Mouse (Mus musculus) Patski (cell line): ENCODE results near the gene Msi2. TPM values are rescaled to one million over a fixed set of nuclear protein-coding genes. Genes with fewer than 3 reads are reported as not detected.

ENCODE experiments used
- ATAC-seq: fragments of 100-300 bp; one replicate; pipeline ENCODE4 v1.8.0; 2021
- CTCF ChIA-PET: fragments of 350-600 bp; sonication (Branson Sonifier 250); formaldehyde crosslinking; loops from one replicate; lab custom pipeline; 2022; ENCODE audit warnings: inconsistent platforms; lab: Charles Lee
- POLR2A ChIA-PET: fragments of 350-600 bp; sonication (Branson Sonifier 250); formaldehyde crosslinking; loops from one replicate; lab custom pipeline; 2022; ENCODE audit warnings: antibody characterized with exemption, inconsistent platforms; lab: Charles Lee
- DNase-seq: peaks from one replicate; pipeline ENCODE4 v3.0.0-alpha.2; 2011; ENCODE audit warnings: low read depth, low spot score
- H3K27me3 ChIP-seq: fragments of 371-371 bp; one replicate; pipeline ENCODE4 v1.5.1; 2021
- CTCF ChIP-seq: fragments of 100-300 bp; IDR thresholded peaks from one replicate; pipeline ENCODE4 v1.5.1; 2021
- in situ Hi-C: fragments of 300-500 bp; cut with MboI; formaldehyde crosslinking; loops from 3 replicates; pipeline ENCODE4 v1.11.1; 2018; ENCODE audit warnings: low pct_unique_long_range_greater_than_20kb, mixed read lengths
- polyA plus RNA-seq: library from polyadenylated mRNA; unstranded; gene quantifications from one replicate; pipeline ENCODE4 v1.2.3, GENCODE M21; 2021

Msi2 gene
- polyA plus RNA-seq, 1 experiment from 2014 or later: 72.3 TPM

DNA sequence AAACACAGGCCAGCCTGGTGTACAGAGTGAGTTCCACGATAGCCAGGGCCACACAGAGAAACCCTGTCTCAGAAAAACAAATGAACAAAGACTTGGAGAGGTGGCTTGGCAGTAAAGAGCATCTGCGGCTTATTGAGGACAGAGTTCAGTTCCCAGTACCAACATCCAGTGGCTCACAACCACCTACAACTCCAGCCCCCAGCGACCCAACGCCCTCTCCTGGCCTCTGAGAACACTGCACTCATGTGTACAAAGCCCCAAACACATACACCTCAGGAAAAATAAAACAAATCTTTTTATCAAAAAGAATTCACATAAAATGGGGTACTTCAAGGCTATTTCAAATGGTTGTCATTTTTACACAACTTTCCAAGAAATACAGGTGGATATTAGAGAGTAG lies 78.5 kb downstream of the Msi2 start:
- ChIA-PET CTCF (no interaction called here), POLR2A (no interaction called here)
- in situ Hi-C loops: no loop called here
- ATAC-seq (no peak), DNase-seq (no peak)
- no peak for TF ChIP-seq CTCF
- no peaks in the 10 kb centered on the region for H3K27me3 ChIP-seq

DNA sequence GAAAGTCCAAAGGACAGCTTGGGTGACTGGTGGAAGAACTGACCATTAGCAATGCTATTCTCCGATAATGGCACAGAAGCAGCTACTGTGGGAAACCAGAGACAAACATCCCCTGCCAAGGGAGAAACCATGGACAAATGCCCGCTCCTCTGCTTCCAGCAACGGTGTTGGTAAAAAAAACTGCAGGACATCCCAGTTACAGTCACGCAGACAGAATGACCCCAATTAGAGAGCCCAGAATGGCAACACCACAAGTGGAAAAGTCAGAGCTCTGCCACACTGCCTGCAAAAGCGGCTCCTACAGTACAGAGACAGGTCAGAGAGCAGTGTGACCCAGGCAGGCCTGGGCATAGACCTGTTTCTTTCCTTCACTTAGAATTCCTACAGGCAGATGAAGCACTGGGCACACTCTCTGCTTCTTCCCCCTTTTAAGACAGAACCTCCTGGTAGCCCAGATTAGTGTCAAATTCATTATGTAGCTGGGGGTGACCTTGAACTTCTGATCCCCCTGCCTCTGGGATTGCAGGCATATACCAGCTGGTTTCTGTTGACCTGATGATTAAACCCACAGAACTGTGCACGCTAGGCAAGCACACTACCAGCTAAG lies 79.3 kb downstream of the Msi2 start:
- TF ChIP-seq CTCF: no peak
- no peaks in the 10 kb centered on the region for H3K27me3 ChIP-seq
- CTCF ChIA-PET: no interaction called here
- no peak for DNase-seq
- in situ Hi-C loops: no loop called here
- POLR2A ChIA-PET: interaction anchor here (0.7 to 1.4 kb wide), 2 partner anchors 12 to 24 kb away, joined by 3 to 6 read pairs; no protein-coding TSS in a partner anchor
- no peak for ATAC-seq

GRCm38 (mm10) chr11:88638254-88638653 lies 80.1 kb downstream of the Msi2 start:
- in situ Hi-C loops: no loop called here
- no peak for TF ChIP-seq CTCF
- H3K27me3 ChIP-seq: no peaks in the 10 kb centered on the region
- no peak for ATAC-seq
- POLR2A ChIA-PET: interaction anchor here (0.7 to 1.4 kb wide), 2 partner anchors 11 to 23 kb away, joined by 3 to 6 read pairs; no protein-coding TSS in a partner anchor
- no peak for DNase-seq
- CTCF ChIA-PET: no interaction called here

DNA sequence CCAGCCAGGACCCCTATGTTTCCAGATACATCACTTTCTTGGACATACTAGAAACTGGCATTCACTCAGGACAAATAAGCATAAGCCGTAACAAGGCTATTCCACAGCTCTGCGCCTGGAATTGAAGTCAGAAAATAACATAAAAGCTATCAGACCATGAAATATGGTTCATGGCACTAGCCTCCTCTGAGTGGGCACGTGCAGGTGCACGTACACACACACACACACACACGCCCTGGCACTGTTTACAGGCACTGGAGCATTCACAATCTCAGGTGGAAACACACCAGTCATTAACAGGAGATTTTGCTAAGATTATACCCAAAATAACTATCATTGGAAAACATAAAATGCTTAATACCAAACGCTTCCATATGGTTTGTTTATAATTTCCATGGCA lies 81.4 kb downstream of the Msi2 start:
- ChIA-PET CTCF (no interaction called here), POLR2A (no interaction called here)
- no peaks in the 10 kb centered on the region for H3K27me3 ChIP-seq
- DNase-seq (no peak), ATAC-seq (no peak)
- TF ChIP-seq CTCF: no peak
- in situ Hi-C loops: no loop called here

DNA sequence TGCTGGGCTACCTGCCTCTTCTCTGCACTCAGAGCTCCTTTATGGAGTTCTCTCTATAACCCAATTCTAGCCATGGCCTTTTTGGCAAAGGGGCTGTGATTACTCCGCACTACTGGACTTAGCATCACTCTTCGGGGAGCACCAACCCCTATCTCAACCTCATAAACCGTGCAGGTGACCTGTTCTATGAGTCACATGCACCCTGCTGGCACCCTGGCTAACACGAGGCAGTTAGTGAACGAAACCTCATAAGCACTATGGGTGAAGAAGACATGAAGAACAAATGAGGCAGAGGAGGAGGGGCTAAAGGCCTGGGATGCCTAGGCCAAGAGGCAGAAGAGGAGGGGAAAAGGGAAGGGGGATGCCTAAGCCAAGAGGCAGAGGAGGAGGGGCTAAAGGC lies 82.0 kb downstream of the Msi2 start:
- ChIA-PET CTCF (no interaction called here), POLR2A (no interaction called here)
- ATAC-seq (no peak), DNase-seq (no peak)
- no peaks in the 10 kb centered on the region for H3K27me3 ChIP-seq
- TF ChIP-seq CTCF: no peak
- in situ Hi-C loops: no loop called here

- in situ Hi-C loops: no loop called here
- ATAC-seq (no peak), DNase-seq (no peak)
- no peaks in the 10 kb centered on the region for H3K27me3 ChIP-seq
- TF ChIP-seq CTCF: no peak
- ChIA-PET CTCF (interaction anchor here (1.3 kb wide), 1 partner anchor 10 kb away, joined by 3 read pairs; no protein-coding TSS in a partner anchor), POLR2A (no interaction called here)
Measured at GRCm38 (mm10) chr11:88634627-88635026, 83.7 kb downstream of the Msi2 start.

- in situ Hi-C loops: no loop called here
- CTCF ChIA-PET: interaction anchor here (0.5 to 1.6 kb wide), 3 partner anchors 22 to 340 kb away, joined by 3 read pairs; no protein-coding TSS in a partner anchor
Measured at GRCm38 (mm10) chr11:88631932-88632230, 86.4 kb downstream of the Msi2 start.

GRCm38 (mm10) chr11:88631084-88631931 lies 87.0 kb downstream of the Msi2 start:
- TF ChIP-seq CTCF: no peak
- ATAC-seq: no peak
- ChIA-PET CTCF (interaction anchor here (0.5 to 1.6 kb wide), 3 partner anchors 23 to 339 kb away, joined by 3 read pairs; no protein-coding TSS in a partner anchor), POLR2A (interaction anchor here (0.6 to 1.0 kb wide), 2 partner anchors 11 to 230 kb away, joined by 3 read pairs; no protein-coding TSS in a partner anchor)
- in situ Hi-C loops: no loop called here
- no peaks in the 10 kb centered on the region for H3K27me3 ChIP-seq
- DNase-seq: no peak

More at GRCm38 (mm10) chr11:88631932-88632230, 86.4 kb downstream of the Msi2 start:
- ATAC-seq: no peak
- POLR2A ChIA-PET: no interaction called here
- no peak for TF ChIP-seq CTCF
- H3K27me3 ChIP-seq: no peaks in the 10 kb centered on the region
- DNase-seq: no peak

GRCm38 (mm10) chr11:88629619-88630018 lies 88.7 kb downstream of the Msi2 start:
- ChIA-PET CTCF (no interaction called here), POLR2A (interaction anchor here (0.7 kb wide), 1 partner anchor 51 kb away, joined by 4 read pairs; no protein-coding TSS in a partner anchor)
- no peak for DNase-seq
- H3K27me3 ChIP-seq: no peaks in the 10 kb centered on the region
- TF ChIP-seq CTCF: no peak
- in situ Hi-C loops: no loop called here
- no peak for ATAC-seq

- no peaks in the 10 kb centered on the region for H3K27me3 ChIP-seq
- CTCF ChIA-PET: no interaction called here
- no peak for TF ChIP-seq CTCF
- POLR2A ChIA-PET: interaction anchor here (0.6 to 0.7 kb wide), 2 partner anchors 52 to 77 kb away, joined by 3 to 4 read pairs; no protein-coding TSS in a partner anchor
- no peak for DNase-seq
- in situ Hi-C loops: no loop called here
- no peak for ATAC-seq
Measured at GRCm38 (mm10) chr11:88629165-88629564, 89.1 kb downstream of the Msi2 start.

DNA sequence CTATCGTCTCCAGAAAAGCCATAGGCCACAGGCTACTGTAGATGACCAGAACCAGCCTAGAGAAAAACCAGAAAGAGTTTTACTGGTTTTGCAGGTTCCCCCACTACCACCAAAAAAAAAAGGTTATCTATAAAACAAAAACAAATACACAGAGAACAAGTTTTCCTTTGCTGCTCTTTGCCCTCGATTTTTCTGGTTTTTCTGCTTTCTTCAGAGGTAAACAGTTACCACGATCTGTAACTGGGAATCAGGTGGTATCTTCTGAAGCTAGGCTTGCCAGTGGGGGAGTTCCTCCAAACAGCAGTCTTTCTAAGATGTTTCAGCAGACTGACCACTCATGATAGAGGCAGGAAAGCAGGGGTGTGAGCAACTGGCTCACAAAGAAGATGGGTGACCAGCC lies 89.6 kb downstream of the Msi2 start:
- ChIA-PET POLR2A (interaction anchor here (0.6 kb wide), 1 partner anchor 76 kb away, joined by 3 read pairs; no protein-coding TSS in a partner anchor), CTCF (no interaction called here)
- in situ Hi-C loops: no loop called here
- H3K27me3 ChIP-seq: no peaks in the 10 kb centered on the region
- no peak for DNase-seq
- no peak for TF ChIP-seq CTCF
- no peak for ATAC-seq
